Mouse (Mus musculus) hindbrain, embryonic 14.5 days (tissue): Measurements from ENCODE around the gene Rarb. TPM values are rescaled to one million over a fixed set of nuclear protein-coding genes. Genes with fewer than 3 reads are reported as not detected.

Source experiments
- ATAC-seq: fragments of 200-750 bp; cut with Nextera tagmentation; 2 replicates; pipeline ENCODE4 v1.8.0; 2017; ENCODE audit warnings: moderate number of reproducible peaks, mild to moderate bottlenecking, moderate TSS enrichment, moderate library complexity; ENCODE audit not compliant: low FRiP score
- DNase-seq: peaks from one replicate; pipeline ENCODE4 v3.0.0-alpha.2; 2015; ENCODE audit warnings: low spot score
- H3K27ac ChIP-seq: fragments of 300-500 bp; sonication (generic); 2 replicates; pipeline ENCODE4 v1.5.1; 2014; ENCODE audit warnings: mild to moderate bottlenecking, moderate library complexity
- H3K27me3 ChIP-seq: fragments of 300-500 bp; sonication (generic); 2 replicates; pipeline ENCODE4 v1.6.1; 2014; ENCODE audit warnings: mild to moderate bottlenecking, low read length, mixed read lengths; ENCODE audit not compliant: control insufficient read depth, insufficient read depth
- H3K36me3 ChIP-seq: fragments of 300-500 bp; sonication (generic); replicated peaks from 2 replicates; pipeline ENCODE4 v1.6.1; 2014; ENCODE audit not compliant: control insufficient read depth, insufficient read depth
- H3K4me1 ChIP-seq: fragments of 300-500 bp; sonication (generic); replicated peaks from 2 replicates; pipeline ENCODE4 v1.6.1; 2014; ENCODE audit warnings: antibody characterized with exemption, low read length, mixed read lengths; ENCODE audit not compliant: control insufficient read depth, insufficient read depth
- H3K4me2 ChIP-seq: fragments of 300-500 bp; sonication (generic); replicated peaks from 2 replicates; pipeline ENCODE4 v1.6.1; 2014; ENCODE audit warnings: mild to moderate bottlenecking, moderate library complexity
- H3K4me3 ChIP-seq: fragments of 300-500 bp; sonication (generic); replicated peaks from 2 replicates; pipeline ENCODE4 v1.5.1; 2014; ENCODE audit warnings: mild to moderate bottlenecking, low read length
- H3K9ac ChIP-seq: fragments of 300-500 bp; sonication (generic); 2 replicates; pipeline ENCODE4 v1.6.1; 2014
- H3K9me3 ChIP-seq: fragments of 300-500 bp; sonication (generic); 2 replicates; pipeline ENCODE4 v1.6.1; 2016; ENCODE audit warnings: low read length; ENCODE audit not compliant: control insufficient read depth
- WGBS: fragments of 180-500 bp; shearing (Covaris S2); extraction: QIAGEN DNeasy Blood & Tissue Kit; methylation state at CpG from one replicate; pipeline ENCODE4 v1.1.7; 2014; 5-methylcytosine and 5-hydroxymethylcytosine counted together
- polyA plus RNA-seq: library from polyadenylated mRNA; unstranded; fragments of >200 nt; fragmentation: Nextera tagmentation; extraction: Ambion mirVana; gene quantifications from 2 replicates; pipeline ENCODE4 v1.2.1, GENCODE M21; 2014

The Rarb gene
- polyA plus RNA-seq, 1 experiment from 2014 or later = 28.1 TPM

DNA sequence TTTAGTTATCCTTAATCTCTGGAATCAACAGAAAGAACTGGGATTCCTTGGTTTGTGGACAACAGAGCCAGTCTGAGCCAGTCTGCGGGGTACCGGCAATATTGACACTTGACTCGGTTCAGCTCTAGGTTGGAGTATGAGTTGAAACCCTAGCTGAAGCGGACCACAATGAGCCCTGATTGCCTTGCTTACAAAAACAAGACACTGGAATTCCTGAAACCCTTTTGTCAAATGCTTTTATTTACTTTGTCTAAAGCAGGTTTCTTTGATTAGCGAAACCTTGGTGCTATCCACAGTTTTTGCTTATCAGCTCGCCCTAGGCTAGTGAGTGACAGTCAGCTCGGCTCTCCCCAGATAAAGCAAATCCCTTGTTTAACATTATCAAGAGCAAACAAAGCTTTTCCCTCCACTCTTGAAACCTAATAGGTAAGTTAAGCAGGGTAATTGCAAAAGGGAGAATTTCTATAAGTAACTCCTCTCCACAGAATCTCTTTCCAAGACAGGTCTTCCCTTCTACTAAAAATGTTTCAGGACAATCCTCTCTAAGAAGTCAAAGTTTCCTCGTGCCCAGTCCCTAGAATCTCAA, 246.1 kb downstream of the Rarb start:
- Histone ChIP-seq H3K4me1 (peaks cover 4% of the 10 kb centered on the region; the same call in 1 of the 2 replicates), H3K9me3 (no peaks in the 10 kb centered on the region), H3K4me2 (peak overlapping the region; percentile 98), H3K36me3 (no peaks in the 10 kb centered on the region), H3K27ac (no peak overlapping the region), H3K9ac (no peak overlapping the region), H3K4me3 (peak overlapping the region; percentile 19), H3K27me3 (peaks cover 13% of the 10 kb centered on the region)
- 13% methylated on average over 8 of the region's 8 CpGs for WGBS
- ATAC-seq (no peak), DNase-seq (no peak)

DNA sequence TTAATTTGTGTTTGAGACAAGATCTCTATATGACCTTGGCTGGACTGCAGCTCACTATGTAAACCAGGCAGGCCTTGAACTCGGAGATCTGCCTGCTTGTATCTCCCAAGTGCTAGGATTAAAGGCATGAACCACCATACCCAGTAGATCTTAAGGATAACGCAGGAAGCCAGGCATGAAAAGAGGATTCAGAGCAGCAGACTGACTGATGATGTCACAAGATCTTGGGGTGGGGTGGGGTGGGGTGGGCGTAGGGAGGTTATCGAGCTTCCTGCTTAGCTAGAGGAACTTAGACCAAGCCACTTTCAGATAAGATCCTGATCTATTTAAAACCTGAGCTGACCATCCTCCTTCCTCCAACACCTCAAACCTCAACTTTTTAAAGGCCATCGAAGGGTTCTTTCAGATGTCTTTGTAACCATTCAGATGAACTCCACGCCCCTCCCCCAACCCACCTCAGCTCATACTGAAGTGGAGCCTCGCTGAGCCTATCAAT, 249.4 kb downstream of the Rarb start:
- no peak overlapping the region for H3K9ac ChIP-seq
- H3K4me3 ChIP-seq = no peak overlapping the region
- H3K27ac ChIP-seq = no peak overlapping the region
- ATAC-seq = no peak
- H3K4me2 ChIP-seq = no peak overlapping the region
- peaks cover 13% of the 10 kb centered on the region for H3K27me3 ChIP-seq
- DNase-seq = no peak
- H3K4me1 ChIP-seq = peaks cover 6% of the 10 kb centered on the region; the same call in 1 of the 2 replicates
- H3K9me3 ChIP-seq = no peaks in the 10 kb centered on the region
- WGBS = 55% methylated on average over 7 of the region's 7 CpGs
- no peaks in the 10 kb centered on the region for H3K36me3 ChIP-seq

DNA sequence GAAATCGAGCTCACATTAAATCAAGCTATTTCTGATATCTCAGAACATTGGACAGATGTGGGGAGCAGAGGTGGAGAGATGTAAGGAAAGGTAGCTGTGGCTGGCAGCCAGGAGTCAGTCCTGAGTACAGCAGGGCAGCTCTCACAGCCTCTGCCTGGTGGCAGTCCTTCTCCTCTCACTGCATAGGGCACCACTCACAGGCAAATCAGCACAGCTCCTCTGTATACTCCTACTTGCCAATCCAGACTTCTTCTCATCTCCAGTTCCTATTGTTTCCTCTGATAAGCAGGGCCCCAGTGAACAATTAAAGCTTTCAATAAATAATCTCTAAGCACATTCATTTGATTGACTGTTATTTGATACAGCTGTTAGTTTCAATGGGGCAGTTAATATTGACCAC, 252.0 kb downstream of the Rarb start:
- no peak overlapping the region for H3K27ac ChIP-seq
- H3K9ac ChIP-seq = no peak overlapping the region
- no peaks in the 10 kb centered on the region for H3K36me3 ChIP-seq
- ATAC-seq (no peak), DNase-seq (no peak)
- no peaks in the 10 kb centered on the region; the same call in 1 of the 2 replicates for H3K27me3 ChIP-seq
- H3K4me3 ChIP-seq = no peak overlapping the region
- peaks cover 3% of the 10 kb centered on the region; the same call in 1 of the 2 replicates for H3K4me1 ChIP-seq
- 94% methylated on average over 1 of the region's 1 CpGs for WGBS
- no peak overlapping the region for H3K4me2 ChIP-seq
- H3K9me3 ChIP-seq = no peaks in the 10 kb centered on the region

DNA sequence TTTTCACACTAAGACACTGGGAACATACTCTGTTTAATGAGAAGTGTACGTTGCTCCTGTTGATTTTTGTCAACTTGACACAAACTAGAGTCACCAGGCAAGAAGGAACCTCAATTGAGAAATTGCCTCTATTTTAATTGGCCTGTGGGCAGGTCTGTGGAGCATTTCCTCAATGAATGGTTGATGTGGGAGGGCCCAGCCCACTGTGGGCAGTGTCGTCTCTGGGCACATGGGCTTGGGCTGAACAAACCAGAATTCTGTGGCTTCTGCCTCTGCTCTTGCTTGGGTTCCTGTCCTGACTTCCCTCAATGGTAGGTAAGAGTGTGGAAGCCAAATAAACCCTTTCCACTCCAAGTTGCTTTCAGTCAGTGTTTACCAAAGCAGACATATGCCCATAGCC, 255.0 kb downstream of the Rarb start:
- H3K9ac ChIP-seq = no peak overlapping the region
- no peak overlapping the region for H3K4me3 ChIP-seq
- no peak for DNase-seq
- H3K4me2 ChIP-seq = no peak overlapping the region
- 79% methylated on average over 2 of the region's 2 CpGs for WGBS
- ATAC-seq = no peak
- H3K36me3 ChIP-seq = no peaks in the 10 kb centered on the region
- peaks cover 3% of the 10 kb centered on the region; the same call in 1 of the 2 replicates for H3K4me1 ChIP-seq
- no peaks in the 10 kb centered on the region for H3K27me3 ChIP-seq
- H3K9me3 ChIP-seq = no peaks in the 10 kb centered on the region
- H3K27ac ChIP-seq = no peak overlapping the region

DNA sequence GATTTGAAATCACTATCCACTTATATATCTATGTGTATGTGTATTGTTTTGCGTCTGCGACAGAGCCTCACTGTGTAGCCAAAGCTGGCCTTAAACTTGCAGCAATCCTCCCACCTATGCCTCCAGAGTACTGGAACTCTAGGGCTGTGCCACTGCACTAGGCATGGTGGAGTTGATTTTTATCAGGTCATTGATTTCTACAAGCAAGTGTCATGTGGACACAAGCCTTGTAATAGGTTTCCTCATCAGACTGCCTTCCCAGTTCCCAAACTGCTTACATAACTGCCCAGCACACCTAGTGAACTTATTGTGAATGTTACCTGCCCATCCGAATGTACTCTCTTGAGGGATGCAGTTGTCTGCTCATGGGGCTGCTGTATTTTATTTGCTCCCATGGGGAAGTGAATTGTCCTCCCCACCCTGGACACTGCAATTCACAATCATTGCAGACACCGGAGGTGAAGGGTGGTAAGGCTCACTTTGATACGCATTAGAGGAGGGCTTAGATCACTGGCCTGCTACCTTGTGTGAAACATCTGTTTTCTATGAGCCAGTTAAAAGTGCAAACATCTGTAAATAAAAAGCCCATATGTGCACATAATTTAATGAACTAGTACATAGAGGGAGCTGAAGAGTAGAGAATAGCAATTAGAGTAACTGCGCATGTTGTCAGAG, 257.3 kb downstream of the Rarb start:
- H3K27ac ChIP-seq = no peak overlapping the region
- H3K9ac ChIP-seq = no peak overlapping the region
- H3K27me3 ChIP-seq = no peaks in the 10 kb centered on the region
- no peak overlapping the region for H3K4me2 ChIP-seq
- no peak for ATAC-seq
- no peaks in the 10 kb centered on the region for H3K9me3 ChIP-seq
- no peak for DNase-seq
- H3K4me3 ChIP-seq = no peak overlapping the region
- H3K4me1 ChIP-seq = no peaks in the 10 kb centered on the region; the same call in 1 of the 2 replicates
- WGBS = 89% methylated on average over 6 of the region's 6 CpGs
- H3K36me3 ChIP-seq = no peaks in the 10 kb centered on the region

DNA sequence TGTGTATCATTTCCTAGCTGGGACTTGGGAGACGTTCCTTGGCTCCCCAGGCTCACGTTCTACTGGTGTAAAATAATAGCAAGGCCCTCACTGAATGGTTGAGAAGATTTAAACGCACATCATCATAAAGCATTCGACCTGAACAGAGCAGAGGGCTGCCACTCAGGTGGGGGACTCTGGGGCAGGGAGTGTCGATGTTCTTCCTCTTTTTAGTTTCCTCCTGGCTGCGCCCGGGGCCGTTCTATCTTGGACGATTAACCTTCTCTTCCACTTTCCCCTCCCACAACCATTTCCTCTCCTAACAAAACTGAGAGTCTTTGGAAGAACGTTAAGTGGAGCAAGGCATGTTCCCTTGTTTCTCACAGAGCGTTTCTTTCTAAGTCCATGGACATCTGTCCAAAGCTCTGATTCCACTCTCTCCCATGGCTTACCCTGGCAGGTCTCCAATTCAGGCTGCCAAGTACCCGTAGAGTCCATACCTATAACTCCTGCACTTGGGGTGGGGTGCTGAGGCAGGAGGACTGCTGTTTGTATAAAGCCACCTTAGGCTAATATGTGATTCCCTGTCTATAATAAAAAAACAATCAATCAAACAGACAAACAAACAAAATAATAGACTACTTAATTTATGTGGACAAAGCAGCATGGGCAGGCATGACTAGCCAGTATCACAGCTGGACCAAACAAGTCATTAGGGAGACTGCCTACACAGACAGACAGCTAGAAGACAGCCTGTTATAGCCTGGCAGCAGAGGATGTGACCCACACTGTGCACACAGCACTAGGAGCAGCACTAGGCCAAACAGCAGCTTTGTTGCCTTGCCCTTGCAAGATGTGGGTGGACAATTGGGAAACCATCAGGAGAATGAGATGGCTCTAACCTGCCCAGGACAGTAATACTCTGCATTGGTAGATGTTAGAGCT, 259.4 kb downstream of the Rarb start:
- Histone ChIP-seq H3K4me2 (no peak overlapping the region), H3K27me3 (no peaks in the 10 kb centered on the region), H3K9ac (no peak overlapping the region), H3K4me1 (peaks cover 9% of the 10 kb centered on the region; the same call in 1 of the 2 replicates), H3K27ac (no peak overlapping the region), H3K36me3 (no peaks in the 10 kb centered on the region), H3K4me3 (no peak overlapping the region), H3K9me3 (no peaks in the 10 kb centered on the region)
- 73% methylated on average over 12 of the region's 12 CpGs for WGBS
- no peak for DNase-seq
- ATAC-seq = no peak

DNA sequence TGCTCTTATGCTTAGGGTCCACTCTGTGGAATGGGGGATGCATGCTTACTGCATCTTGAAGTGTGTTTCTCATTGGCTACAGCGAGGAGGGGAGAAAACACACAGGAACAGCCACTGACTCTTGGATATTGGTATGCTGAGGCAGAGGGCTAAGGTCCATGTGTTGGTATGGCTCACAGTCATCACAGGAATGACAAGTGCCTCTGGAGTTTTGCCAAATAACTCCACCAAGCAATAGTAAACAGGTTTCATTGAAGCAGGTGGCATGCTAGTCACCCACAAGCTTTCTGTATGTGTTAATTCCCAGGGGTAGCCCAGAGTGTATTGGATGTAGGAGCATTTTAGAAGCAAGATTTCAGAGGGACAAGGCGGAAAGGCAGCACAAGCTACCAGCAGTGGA, 260.9 kb downstream of the Rarb start:
- Histone ChIP-seq H3K9ac (no peak overlapping the region), H3K36me3 (no peaks in the 10 kb centered on the region), H3K27me3 (no peaks in the 10 kb centered on the region), H3K9me3 (no peaks in the 10 kb centered on the region), H3K4me3 (no peak overlapping the region), H3K27ac (no peak overlapping the region), H3K4me1 (peaks cover 11% of the 10 kb centered on the region; the same call in 1 of the 2 replicates), H3K4me2 (no peak overlapping the region)
- no peak for ATAC-seq
- no peak for DNase-seq
- WGBS = 84% methylated on average over 2 of the region's 2 CpGs

DNA sequence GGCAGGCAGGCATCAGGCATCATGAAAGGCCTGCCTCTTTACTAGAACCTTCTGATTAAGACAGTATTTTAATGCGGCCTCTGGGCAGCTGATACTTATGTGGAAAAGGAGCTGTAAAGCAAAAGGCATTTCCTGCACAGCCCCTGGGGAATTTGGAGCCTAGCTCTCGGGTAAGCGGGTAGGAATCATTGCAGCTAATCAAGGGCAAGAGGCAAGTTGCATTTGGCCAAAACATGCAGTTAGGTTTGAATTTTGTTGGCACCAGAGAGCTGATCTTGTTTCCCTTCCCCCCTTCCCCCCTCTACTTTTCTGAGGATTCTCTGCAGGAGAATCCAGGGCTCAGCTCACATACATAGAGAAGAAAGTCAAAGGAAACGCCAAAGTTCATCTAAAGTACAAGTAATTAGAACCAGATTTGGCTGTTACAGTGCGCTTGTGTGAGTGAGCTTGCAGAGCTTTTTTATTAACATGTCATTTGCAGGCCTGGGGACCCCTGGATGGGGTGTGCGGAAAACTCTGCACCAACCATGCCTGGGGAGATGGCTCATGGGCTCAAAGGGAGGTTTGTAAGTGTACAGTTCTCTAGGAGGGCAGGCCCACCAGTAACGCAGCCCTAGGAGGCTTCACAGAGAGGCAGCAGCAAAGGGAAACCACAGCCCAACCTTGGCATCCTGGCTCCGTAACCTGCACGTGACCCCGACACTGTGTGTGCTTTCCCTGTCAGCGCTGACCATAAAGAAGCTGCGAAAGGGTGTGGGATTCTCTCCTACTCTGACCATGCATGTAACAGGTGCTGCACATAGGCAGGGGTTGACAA, 264.1 kb downstream of the Rarb start:
- no peak for DNase-seq

More for the DNA sequence above, 264.1 kb downstream of the Rarb start:
- H3K36me3 ChIP-seq = no peaks in the 10 kb centered on the region
- H3K27ac ChIP-seq = peak overlapping the region; percentile 45; the same call in 1 of the 2 replicates
- no peak overlapping the region for H3K4me2 ChIP-seq
- no peak for ATAC-seq
- no peak overlapping the region for H3K4me3 ChIP-seq
- no peak overlapping the region for H3K9ac ChIP-seq
- H3K9me3 ChIP-seq = no peaks in the 10 kb centered on the region
- WGBS = 70% methylated on average over 12 of the region's 12 CpGs
- peaks cover 11% of the 10 kb centered on the region; the same call in 1 of the 2 replicates for H3K4me1 ChIP-seq
- H3K27me3 ChIP-seq = no peaks in the 10 kb centered on the region
